Mouse (Mus musculus) layer of hippocampus, adult 2 months (tissue): ENCODE data around the gene Dnase1. TPM values are rescaled to one million over a fixed set of nuclear protein-coding genes. Genes with fewer than 3 reads are reported as not detected.
"Not testable (repeated sequence)": the region's sequence is repeated elsewhere in the genome, so short reads cannot be mapped to it uniquely, and the experiment has no call there.

ENCODE experiments used
- DNase-seq, 2 experiments: peaks; one replicate each; pipeline ENCODE4 v3.0.0; 2022; ENCODE audit warnings: low spot score in 2 of 2
- H3K27ac ChIP-seq: fragments of 200-600 bp; 2 replicates; pipeline ENCODE4 v1.8.1; 2022
- H3K4me3 ChIP-seq: fragments of 200-600 bp; 2 replicates; pipeline ENCODE4 v1.8.1; 2022; ENCODE audit warnings: mild to moderate bottlenecking
- CTCF ChIP-seq: fragments of 200-600 bp; conservative IDR thresholded peaks from 2 replicates; pipeline ENCODE4 v1.8.1; 2022; ENCODE audit warnings: antibody characterized with exemption, mild to moderate bottlenecking, moderate library complexity
- microRNA-seq, 2 experiments: library from miRNA; unstranded; fragments of <30 nt; microRNA quantifications; one replicate each; pipeline ENCODE4 v1.2.0; 2021
- total RNA-seq, 2 experiments: library from RNA; stranded (reverse); gene quantifications; 2 replicates each; pipeline ENCODE4 v1.2.3; 2021

The Dnase1 gene
- total RNA-seq, 2 experiments from 2014 or later: not detected

DNA sequence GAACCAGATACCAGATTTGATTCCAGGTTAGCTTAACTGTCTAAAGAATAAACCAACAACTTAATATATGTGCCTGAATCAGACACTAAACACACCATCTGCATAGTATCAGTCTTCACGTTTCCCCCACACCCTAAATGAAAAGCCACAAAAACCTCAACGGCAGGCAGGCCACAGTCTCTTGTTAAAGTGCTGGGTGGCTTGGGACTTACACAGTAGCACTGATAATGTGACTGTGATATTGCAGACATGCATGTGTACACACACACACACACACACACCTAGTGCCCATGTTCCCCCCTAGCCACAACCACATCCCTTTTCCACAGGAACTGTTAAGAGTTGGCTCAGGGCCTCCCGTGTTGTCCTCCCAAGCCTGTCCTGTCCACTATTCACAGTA is 38.1 kb downstream of the Dnase1 start:
- no peak for TF ChIP-seq CTCF

DNA sequence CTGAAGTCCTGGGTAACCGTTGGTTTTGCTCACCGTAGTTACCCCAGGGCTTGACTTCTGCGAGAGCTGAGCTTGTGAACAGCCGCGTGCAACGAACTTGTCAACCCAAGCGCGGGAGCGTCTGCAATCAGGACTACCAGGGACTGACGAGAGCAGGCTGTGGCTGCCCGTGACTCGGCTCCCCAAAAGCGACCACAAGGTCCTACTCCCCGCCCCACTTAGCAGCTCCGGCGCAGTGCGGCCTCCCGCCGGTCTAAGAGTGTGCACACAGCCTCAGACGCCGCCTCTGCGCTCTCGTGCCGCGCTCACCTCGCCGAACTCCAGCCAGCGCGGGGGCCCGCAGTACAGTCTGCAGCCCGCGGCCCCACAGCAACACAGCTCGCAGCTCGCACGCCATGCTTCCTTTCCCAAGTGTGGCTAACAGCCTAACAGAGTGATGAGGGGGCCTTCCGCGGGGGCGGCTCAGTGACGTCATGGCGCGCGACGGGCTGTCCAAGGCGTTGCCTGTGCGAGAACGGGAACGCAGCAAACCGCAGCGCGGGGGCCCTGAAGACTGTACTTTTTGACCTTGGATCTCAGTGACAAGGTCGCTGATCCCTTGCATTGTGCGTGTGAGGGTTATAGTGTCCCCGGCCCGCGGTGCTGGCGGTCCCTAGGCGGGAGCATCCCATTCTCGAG is 40.8 kb downstream of the Dnase1 start, which contains the start of gene Trap1:
Gene Trap1, minus strand, starts transcription at position 444 of the 678 bp plus-strand sequence.
- TF ChIP-seq CTCF: no peak
- Histone ChIP-seq H3K27ac (peak within 1 kb of the TSS; percentile 100), H3K4me3 (peak within 1 kb of the TSS; percentile 79)
- DNase-seq: peak; percentile 94 to 97

More for the DNA sequence above, 38.1 kb downstream of the Dnase1 start:
- no peak overlapping the region for H3K27ac ChIP-seq
- no peak overlapping the region for H3K4me3 ChIP-seq
- no peak for DNase-seq

DNA sequence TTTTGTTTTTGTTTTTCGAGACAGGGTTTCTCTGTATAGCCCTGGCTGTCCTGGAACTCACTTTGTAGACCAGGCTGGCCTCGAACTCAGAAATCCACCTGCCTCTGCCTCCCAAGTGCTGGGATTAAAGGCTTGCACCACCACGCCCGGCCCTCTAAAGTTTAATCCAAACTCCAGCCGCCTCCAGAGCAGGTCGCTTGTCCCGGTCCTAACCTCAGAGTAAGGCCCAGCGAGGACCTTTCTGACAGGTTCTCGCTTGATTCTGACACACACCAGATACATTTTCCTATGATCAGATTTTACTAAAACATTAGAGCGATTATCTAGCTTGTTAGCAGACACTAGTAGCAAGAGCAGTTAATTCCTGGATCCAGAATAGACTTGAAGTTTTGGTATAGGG is 41.6 kb downstream of the Dnase1 start:
- Histone ChIP-seq H3K4me3 (peak overlapping the region; percentile 79), H3K27ac (peak overlapping the region; percentile 100)
- not testable (repeated sequence) for DNase-seq

DNA sequence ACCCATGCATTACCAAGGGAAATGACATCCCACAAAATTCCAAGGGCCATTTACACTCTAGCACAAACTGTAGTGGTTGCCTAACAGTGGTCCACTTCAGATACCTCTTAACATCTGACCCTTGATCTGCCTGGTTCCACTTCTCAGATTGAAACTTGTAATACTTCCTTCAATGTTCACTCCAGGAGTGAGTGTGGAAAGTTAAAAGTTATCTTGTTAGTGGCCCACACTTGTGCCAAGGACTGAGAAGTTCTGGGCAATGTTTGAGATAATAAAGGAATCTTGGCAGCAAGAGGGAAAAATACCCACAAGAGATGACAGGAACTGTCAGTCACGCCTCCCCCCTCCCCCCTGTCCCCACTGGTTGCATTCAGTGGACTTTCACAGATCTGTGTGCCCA is 42.9 kb downstream of the Dnase1 start:
- no peak for TF ChIP-seq CTCF
- no peak overlapping the region for H3K27ac ChIP-seq
- H3K4me3 ChIP-seq: no peak overlapping the region
- DNase-seq: no peak

DNA sequence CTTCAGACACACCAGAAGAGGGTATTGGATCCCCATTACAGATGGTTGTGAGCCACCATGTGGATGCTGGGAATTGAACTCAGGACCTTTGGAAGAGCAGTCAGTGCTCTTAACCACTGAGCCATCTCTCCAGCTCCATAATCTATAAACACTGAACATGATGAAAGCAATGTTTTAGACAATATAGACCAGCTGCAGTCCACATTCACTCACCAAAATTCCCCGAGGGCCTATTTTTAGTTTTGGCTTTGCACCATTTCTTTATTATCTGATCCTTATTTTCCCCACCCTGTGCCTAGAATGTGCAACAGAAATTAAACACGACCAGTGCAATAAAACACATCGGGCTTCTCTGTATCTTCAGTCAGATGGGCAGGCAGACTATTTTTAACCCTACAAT is 43.7 kb downstream of the Dnase1 start:
- H3K27ac ChIP-seq, DNase-seq, H3K4me3 ChIP-seq: not testable (repeated sequence)

DNA sequence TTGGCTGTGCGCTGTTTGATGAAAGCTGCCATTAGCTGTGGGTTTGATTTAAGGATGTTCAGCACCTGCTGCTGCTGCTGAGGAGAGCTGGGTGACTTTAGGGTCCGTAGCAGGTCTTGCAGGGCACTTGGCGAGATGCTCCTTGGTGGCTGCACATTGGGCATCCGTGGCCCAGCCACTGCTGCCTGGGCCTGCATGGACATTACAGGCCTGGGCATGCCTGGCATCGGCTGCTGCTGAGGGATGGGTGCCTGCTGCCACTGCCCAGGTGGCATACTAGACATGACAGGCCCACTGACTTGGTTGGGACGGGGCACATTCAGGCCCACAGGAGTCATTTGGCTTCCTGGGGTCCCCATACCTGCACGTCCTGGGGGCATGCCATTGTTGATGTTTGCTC is 48.3 kb downstream of the Dnase1 start:
- Histone ChIP-seq H3K4me3 (no peak overlapping the region), H3K27ac (no peak overlapping the region)
- no peak for DNase-seq
- no peak for TF ChIP-seq CTCF

DNA sequence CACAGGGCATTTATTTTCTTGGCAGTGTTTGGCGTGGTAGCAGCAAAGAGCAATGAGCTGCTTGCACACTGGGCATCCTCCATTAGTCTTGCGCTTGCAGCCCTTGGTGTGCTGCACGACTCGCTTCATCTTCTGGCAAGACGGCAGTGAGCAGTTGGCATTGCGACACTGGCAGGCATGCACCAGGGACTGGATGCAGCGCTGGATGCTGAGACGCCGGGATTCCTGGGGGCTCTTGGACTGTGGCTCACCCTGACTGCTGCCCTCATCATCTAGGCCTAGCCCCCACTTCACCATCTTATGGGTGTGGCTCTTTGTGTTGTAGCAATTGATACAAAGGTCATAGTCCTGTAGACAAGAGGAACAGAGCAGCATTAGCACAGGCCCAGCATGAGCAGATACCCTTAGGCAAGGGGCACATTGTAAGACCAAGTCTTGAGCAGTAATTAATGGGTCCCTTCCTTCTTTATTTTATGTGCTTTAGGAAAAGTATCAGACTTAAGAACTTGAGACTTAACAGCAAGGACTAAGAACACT is 49.2 kb downstream of the Dnase1 start:
- Histone ChIP-seq H3K4me3 (no peak overlapping the region), H3K27ac (no peak overlapping the region)
- DNase-seq: no peak
- TF ChIP-seq CTCF: no peak

DNA sequence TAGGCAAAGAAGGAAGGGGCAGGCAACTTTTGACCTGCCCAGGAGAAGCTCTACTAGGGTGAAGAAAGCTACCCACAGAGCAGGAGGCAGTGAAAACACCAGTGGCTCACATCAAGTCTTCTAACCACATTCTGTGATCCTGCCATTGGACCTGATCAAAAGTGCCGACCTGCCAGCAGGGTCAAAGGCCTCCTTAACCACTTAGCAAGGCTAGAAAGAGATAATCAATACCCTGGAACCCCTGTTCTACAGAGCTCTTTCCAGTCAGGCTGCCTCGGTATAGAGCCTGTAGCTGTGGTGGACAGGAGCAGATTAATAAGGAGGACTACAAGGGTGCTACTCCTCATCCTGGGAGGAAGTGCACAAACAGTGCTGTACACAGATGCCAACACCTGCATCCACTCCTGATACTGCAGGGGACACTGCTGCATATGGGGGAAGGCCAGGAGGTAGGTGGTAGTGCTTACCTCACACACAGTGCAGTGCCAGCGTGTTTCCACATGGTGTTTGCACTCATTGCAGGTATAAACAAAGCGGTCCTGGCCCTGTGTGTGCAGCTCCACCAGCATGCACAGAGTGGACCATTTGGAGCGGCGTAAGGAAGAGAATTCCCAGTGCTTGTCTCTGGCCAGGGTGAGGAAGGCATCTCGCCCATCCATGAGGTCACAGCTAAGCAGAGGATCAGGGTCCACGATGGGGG is 50.6 kb downstream of the Dnase1 start:
- no peak overlapping the region for H3K4me3 ChIP-seq
- no peak for DNase-seq
- H3K27ac ChIP-seq: no peak overlapping the region
- TF ChIP-seq CTCF: no peak

Small RNAs within 50 kb of the gene (microRNA-seq; reads per million reads assigned to microRNA genes)
- 0 reads per million in 2 experiments for gene Gm23413

Other genes starting within 250 kb of the Dnase1 start
- gene Olfr15, start 206.1 kb upstream of the Dnase1 start, total RNA-seq: not detected
- 1 to 10 TPM; 4.8 to 5.3 TPM for gene Zfp174, start 189.7 kb upstream of the Dnase1 start, total RNA-seq
- gene Naa60, start 164.6 kb upstream of the Dnase1 start, total RNA-seq: 10 to 100 TPM; 89.3 to 95.2 TPM
- gene Zfp597, start 152.4 kb upstream of the Dnase1 start, total RNA-seq: 10 to 100 TPM; 21.3 to 23.0 TPM
- gene Gm20695, start 152.3 kb upstream of the Dnase1 start, total RNA-seq: under 1 TPM in 1 of 2 experiments, not detected in 1; 0.91 TPM
- 1 to 10 TPM; 4.2 to 4.7 TPM for gene 1700037C18Rik, start 128.3 kb upstream of the Dnase1 start, total RNA-seq
- gene Cluap1, start 128.1 kb upstream of the Dnase1 start, total RNA-seq: 10 to 100 TPM; 32.7 to 37.9 TPM
- gene Nlrc3, start 60.3 kb upstream of the Dnase1 start, total RNA-seq: 1 to 10 TPM; 1.6 to 2.5 TPM
- gene Slx4, start 33.2 kb upstream of the Dnase1 start, total RNA-seq: 10 to 100 TPM; 39.6 to 44.0 TPM
- 10 to 100 TPM; 70.7 to 70.9 TPM for gene Trap1, start 40.9 kb downstream of the Dnase1 start, total RNA-seq
- gene Crebbp, start 177.1 kb downstream of the Dnase1 start, total RNA-seq: 10 to 100 TPM; 87.2 to 91.1 TPM